Mouse (Mus musculus) liver, embryonic 15.5 days (tissue): ENCODE results near the gene Wdr5. TPM values are rescaled to one million over a fixed set of nuclear protein-coding genes. Genes with fewer than 3 reads are reported as not detected.

Experiments used
- ATAC-seq: fragments of 200-750 bp; cut with Nextera tagmentation; 2 replicates; pipeline ENCODE4 v1.8.0; 2017; ENCODE audit warnings: moderate number of reproducible peaks, mild to moderate bottlenecking, moderate library complexity; ENCODE audit not compliant: insufficient read depth
- H3K27ac ChIP-seq: fragments of 300-500 bp; sonication (generic); replicated peaks from 2 replicates; pipeline ENCODE4 v1.5.1; 2015; ENCODE audit warnings: mild to moderate bottlenecking, inconsistent platforms
- H3K27me3 ChIP-seq: fragments of 300-500 bp; sonication (generic); 2 replicates; pipeline ENCODE4 v1.6.1; 2015; ENCODE audit warnings: mild to moderate bottlenecking, inconsistent platforms
- H3K36me3 ChIP-seq: fragments of 300-500 bp; sonication (generic); replicated peaks from 2 replicates; pipeline ENCODE4 v1.6.1; 2015; ENCODE audit warnings: moderate library complexity, mild to moderate bottlenecking, inconsistent platforms
- H3K4me1 ChIP-seq: fragments of 300-500 bp; sonication (generic); replicated peaks from 2 replicates; pipeline ENCODE4 v1.6.1; 2015; ENCODE audit warnings: inconsistent platforms
- H3K4me2 ChIP-seq: fragments of 300-500 bp; sonication (generic); 2 replicates; pipeline ENCODE4 v1.6.1; 2015; ENCODE audit warnings: moderate library complexity, mild to moderate bottlenecking, inconsistent platforms
- H3K4me3 ChIP-seq: fragments of 300-500 bp; sonication (generic); replicated peaks from 2 replicates; pipeline ENCODE4 v1.5.1; 2015; ENCODE audit warnings: mild to moderate bottlenecking, inconsistent platforms
- H3K9ac ChIP-seq: fragments of 300-500 bp; sonication (generic); 2 replicates; pipeline ENCODE4 v1.6.1; 2015; ENCODE audit warnings: moderate library complexity, mild to moderate bottlenecking, inconsistent platforms
- H3K9me3 ChIP-seq: fragments of 300-500 bp; sonication (generic); replicated peaks from 2 replicates; pipeline ENCODE4 v1.6.1; 2016; ENCODE audit warnings: inconsistent platforms
- WGBS: fragments of 180-500 bp; shearing (Covaris S2); methylation state at CpG from one replicate; pipeline ENCODE4 v1.1.7; 2015; ENCODE audit warnings: mixed read lengths; ENCODE audit not compliant: insufficient replicate concordance; 5-methylcytosine and 5-hydroxymethylcytosine counted together
- polyA plus RNA-seq: library from polyadenylated mRNA; unstranded; fragments of >200 nt; fragmentation: Nextera tagmentation; extraction: Ambion mirVana; gene quantifications from 2 replicates; pipeline ENCODE4 v1.2.1, GENCODE M21; 2015

The Wdr5 gene
- polyA plus RNA-seq, 1 experiment from 2014 or later = 26.2 TPM

- Histone ChIP-seq H3K9me3 (no peaks in the 10 kb centered on the region), H3K4me3 (no peak overlapping the region), H3K4me1 (0 out of 2 replicates have a peak, but pooled peaks cover 4% of the 10 kb centered on the region), H3K27ac (no peak overlapping the region), H3K36me3 (no peaks in the 10 kb centered on the region), H3K9ac (no peak overlapping the region), H3K4me2 (no peak overlapping the region), H3K27me3 (no peaks in the 10 kb centered on the region)
- ATAC-seq = no peak; the same call in 1 of the 2 replicates
- WGBS = 47% methylated on average over 8 of the region's 8 CpGs
These were observed 57.4 kb downstream of the Wdr5 start for GRCm38 (mm10) chr2:27572261-27572793.

- WGBS = 64% methylated on average over 18 of the region's 18 CpGs
- H3K36me3 ChIP-seq = no peaks in the 10 kb centered on the region
- H3K4me2 ChIP-seq = no peak overlapping the region
- no peak overlapping the region for H3K4me3 ChIP-seq
- H3K9ac ChIP-seq = no peak overlapping the region
- 0 out of 2 replicates have a peak, but pooled peaks cover 4% of the 10 kb centered on the region for H3K4me1 ChIP-seq
- no peaks in the 10 kb centered on the region for H3K9me3 ChIP-seq
- H3K27ac ChIP-seq = no peak overlapping the region
- no peaks in the 10 kb centered on the region for H3K27me3 ChIP-seq
- ATAC-seq = no peak
These were observed 58.1 kb downstream of the Wdr5 start for GRCm38 (mm10) chr2:27572928-27573627.

GRCm38 (mm10) chr2:27573628-27573966 is 58.6 kb downstream of the Wdr5 start:
- no peak overlapping the region for H3K27ac ChIP-seq
- no peak for ATAC-seq
- WGBS = 54% methylated on average over 8 of the region's 8 CpGs

GRCm38 (mm10) chr2:27576416-27576815 is 61.5 kb downstream of the Wdr5 start:
- no peaks in the 10 kb centered on the region for H3K9me3 ChIP-seq
- H3K27me3 ChIP-seq = no peaks in the 10 kb centered on the region
- no peak for ATAC-seq
- H3K27ac ChIP-seq = no peak overlapping the region
- H3K4me1 ChIP-seq = 0 out of 2 replicates have a peak, but pooled peaks cover 4% of the 10 kb centered on the region
- H3K36me3 ChIP-seq = no peaks in the 10 kb centered on the region
- H3K4me2 ChIP-seq = no peak overlapping the region
- WGBS = 60% methylated on average over 4 of the region's 4 CpGs
- no peak overlapping the region for H3K4me3 ChIP-seq
- no peak overlapping the region for H3K9ac ChIP-seq

More at GRCm38 (mm10) chr2:27573628-27573966, 58.6 kb downstream of the Wdr5 start:
- Histone ChIP-seq H3K4me2 (no peak overlapping the region), H3K9me3 (no peaks in the 10 kb centered on the region), H3K4me1 (0 out of 2 replicates have a peak, but pooled peaks cover 4% of the 10 kb centered on the region), H3K36me3 (no peaks in the 10 kb centered on the region), H3K4me3 (no peak overlapping the region), H3K27me3 (no peaks in the 10 kb centered on the region), H3K9ac (no peak overlapping the region)

- no peak overlapping the region for H3K27ac ChIP-seq
- no peak for ATAC-seq
- no peaks in the 10 kb centered on the region for H3K36me3 ChIP-seq
- no peaks in the 10 kb centered on the region for H3K9me3 ChIP-seq
- WGBS = 62% methylated on average over 4 of the region's 4 CpGs
- no peaks in the 10 kb centered on the region for H3K27me3 ChIP-seq
- no peak overlapping the region for H3K9ac ChIP-seq
- no peak overlapping the region for H3K4me2 ChIP-seq
- H3K4me1 ChIP-seq = no peaks in the 10 kb centered on the region
- H3K4me3 ChIP-seq = no peak overlapping the region
These were observed 63.6 kb downstream of the Wdr5 start for GRCm38 (mm10) chr2:27578552-27578951.

- Histone ChIP-seq H3K4me2 (no peak overlapping the region), H3K9me3 (no peaks in the 10 kb centered on the region), H3K36me3 (no peaks in the 10 kb centered on the region), H3K27ac (no peak overlapping the region), H3K4me3 (no peak overlapping the region), H3K9ac (no peak overlapping the region), H3K4me1 (no peaks in the 10 kb centered on the region), H3K27me3 (no peaks in the 10 kb centered on the region)
- 54% methylated on average over 11 of the region's 11 CpGs for WGBS
- ATAC-seq = no peak
These were observed 67.2 kb downstream of the Wdr5 start for GRCm38 (mm10) chr2:27582112-27582511.

GRCm38 (mm10) chr2:27583019-27583418 is 68.1 kb downstream of the Wdr5 start:
- no peak overlapping the region for H3K4me3 ChIP-seq
- H3K4me1 ChIP-seq = no peaks in the 10 kb centered on the region
- H3K9me3 ChIP-seq = no peaks in the 10 kb centered on the region
- 41% methylated on average over 2 of the region's 2 CpGs for WGBS
- H3K4me2 ChIP-seq = no peak overlapping the region
- no peak for ATAC-seq
- H3K36me3 ChIP-seq = no peaks in the 10 kb centered on the region
- no peak overlapping the region for H3K9ac ChIP-seq
- no peak overlapping the region for H3K27ac ChIP-seq
- no peaks in the 10 kb centered on the region for H3K27me3 ChIP-seq

GRCm38 (mm10) chr2:27584546-27584945 is 69.6 kb downstream of the Wdr5 start:
- Histone ChIP-seq H3K4me1 (no peaks in the 10 kb centered on the region), H3K4me2 (no peak overlapping the region), H3K9me3 (no peaks in the 10 kb centered on the region), H3K27ac (no peak overlapping the region), H3K36me3 (no peaks in the 10 kb centered on the region), H3K9ac (no peak overlapping the region), H3K4me3 (no peak overlapping the region), H3K27me3 (no peaks in the 10 kb centered on the region)
- 82% methylated on average over 13 of the region's 13 CpGs for WGBS
- no peak for ATAC-seq

Other genes with a start within 250 kb of the Wdr5 start
- 4.7 and 5.8 TPM in 2 replicates for gene Vav2, start 88.1 kb upstream of the Wdr5 start, polyA plus RNA-seq
- 0.48 and 0.50 TPM in 2 replicates for gene Brd3os, start 72.8 kb upstream of the Wdr5 start, polyA plus RNA-seq
- 22.5 and 22.9 TPM in 2 replicates for gene Brd3, start 7.5 kb upstream of the Wdr5 start, polyA plus RNA-seq
- gene Rxra, start 161.3 kb downstream of the Wdr5 start, polyA plus RNA-seq = 4.7 and 5.8 TPM in 2 replicates